Mouse (Mus musculus) neural tube, embryonic 12.5 days (tissue): ENCODE measurements around the gene Ubr4. TPM values are rescaled to one million over a fixed set of nuclear protein-coding genes. Genes with fewer than 3 reads are reported as not detected.

Experiments
- ATAC-seq: fragments of 200-750 bp; cut with Nextera tagmentation; 2 replicates; pipeline ENCODE4 v1.8.0; 2017; ENCODE audit warnings: low read depth, mild to moderate bottlenecking, moderate TSS enrichment, moderate library complexity; ENCODE audit not compliant: low FRiP score
- H3K27ac ChIP-seq: fragments of 300-500 bp; sonication (generic); 2 replicates; pipeline ENCODE4 v1.5.1; 2016
- H3K27me3 ChIP-seq: fragments of 300-500 bp; sonication (generic); replicated peaks from 2 replicates; pipeline ENCODE4 v1.6.1; 2016; ENCODE audit warnings: mild to moderate bottlenecking
- H3K36me3 ChIP-seq: fragments of 300-500 bp; sonication (generic); 2 replicates; pipeline ENCODE4 v1.6.1; 2016; ENCODE audit warnings: mild to moderate bottlenecking
- H3K4me1 ChIP-seq: fragments of 300-500 bp; sonication (generic); 2 replicates; pipeline ENCODE4 v1.6.1; 2016
- H3K4me2 ChIP-seq: fragments of 300-500 bp; sonication (generic); replicated peaks from 2 replicates; pipeline ENCODE4 v1.6.1; 2016; ENCODE audit warnings: mild to moderate bottlenecking
- H3K4me3 ChIP-seq: fragments of 300-500 bp; sonication (generic); 2 replicates; pipeline ENCODE4 v1.5.1; 2016
- H3K9ac ChIP-seq: fragments of 300-500 bp; sonication (generic); 2 replicates; pipeline ENCODE4 v1.6.1; 2016; ENCODE audit warnings: mild to moderate bottlenecking
- H3K9me3 ChIP-seq: fragments of 300-500 bp; sonication (generic); 2 replicates; pipeline ENCODE4 v1.6.1; 2016; ENCODE audit warnings: mild to moderate bottlenecking
- WGBS: fragments of 180-500 bp; shearing (Covaris S2); methylation state at CpG from one replicate; pipeline ENCODE4 v1.1.7; 2016; 5-methylcytosine and 5-hydroxymethylcytosine counted together
- microRNA-seq: library from miRNA; unstranded; fragments of <30 nt; microRNA quantifications from one replicate; pipeline ENCODE4, GENCODE M21; 2017
- polyA plus RNA-seq: library from polyadenylated mRNA; unstranded; fragments of >200 nt; fragmentation: Nextera tagmentation; extraction: Ambion mirVana; gene quantifications from 2 replicates; pipeline ENCODE4 v1.2.1, GENCODE M21; 2016

Ubr4 gene
- polyA plus RNA-seq, 1 experiment from 2014 or later, result 82.8 TPM

DNA sequence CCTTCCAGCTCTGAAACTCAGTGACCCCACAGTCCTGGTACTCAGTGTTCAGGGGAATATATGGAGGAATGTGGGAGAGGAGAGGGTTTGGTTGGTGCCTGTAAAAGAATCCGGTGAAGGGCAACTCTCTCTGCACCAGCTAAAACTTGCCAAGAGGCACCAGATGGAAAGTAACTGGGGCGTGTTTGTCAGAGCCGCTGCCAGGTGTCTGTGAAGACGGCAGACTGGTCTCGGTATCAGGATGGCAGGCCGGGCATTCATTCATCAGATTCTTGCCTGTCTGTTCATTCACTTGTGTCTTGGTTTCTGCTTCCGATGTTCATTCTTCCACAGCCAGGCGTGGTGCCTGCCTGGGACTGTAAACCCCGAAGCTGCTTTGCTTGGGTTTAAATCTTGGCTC, 184.3 kb downstream of the Ubr4 start:
- no peak overlapping the region for H3K4me2 ChIP-seq
- no peak overlapping the region for H3K9ac ChIP-seq
- 91% methylated on average over 9 of the region's 9 CpGs for WGBS
- no peaks in the 10 kb centered on the region for H3K9me3 ChIP-seq
- H3K27me3 ChIP-seq, result no peaks in the 10 kb centered on the region
- H3K4me3 ChIP-seq, result no peak overlapping the region
- no peak for ATAC-seq
- no peaks in the 10 kb centered on the region for H3K36me3 ChIP-seq
- peaks cover 6% of the 10 kb centered on the region; the same call in 1 of the 2 replicates for H3K4me1 ChIP-seq
- no peak overlapping the region for H3K27ac ChIP-seq

Small RNA genes lying within 50 kb of the gene (microRNA-seq; reads per million reads assigned to microRNA genes)
- gene Gm24245, result 3.7 reads per million, percentile 10 among the genes with 10 or more reads in this experiment
- 2.6 reads per million, percentile 6 among the genes with 10 or more reads in this experiment for gene Gm25732

Other genes with a start within 250 kb of the Ubr4 start
- gene Minos1, start 221.5 kb upstream of the Ubr4 start, polyA plus RNA-seq, result 430 and 438 TPM in 2 replicates
- 342 and 373 TPM in 2 replicates for gene Capzb, start 159.7 kb upstream of the Ubr4 start, polyA plus RNA-seq
- 12.7 and 14.2 TPM in 2 replicates for gene Pqlc2, start 41.9 kb upstream of the Ubr4 start, polyA plus RNA-seq
- gene Akr7a5, start 41.9 kb upstream of the Ubr4 start, polyA plus RNA-seq, result 62.8 and 64.7 TPM in 2 replicates
- gene Mrto4, start within 50 bp of the Ubr4 start, polyA plus RNA-seq, result 97.8 and 104 TPM in 2 replicates
- 42.3 and 43.6 TPM in 2 replicates for gene Emc1, start within 50 bp of the Ubr4 start, polyA plus RNA-seq
- 7.3 and 7.9 TPM in 2 replicates for gene Iffo2, start 177.9 kb downstream of the Ubr4 start, polyA plus RNA-seq